Mouse (Mus musculus) fat pad, adult 2 months (tissue): ENCODE data around the gene Lamb1.
A peak's percentile ranks its signal among the peaks of the same experiment; 100 is the strongest.

Experiments used
- DNase-seq: peaks from one replicate; pipeline ENCODE4 v3.0.0-alpha.2; 2011; ENCODE audit warnings: low read depth, low spot score; ENCODE audit errors: extremely low read depth

The Lamb1 gene

DNA sequence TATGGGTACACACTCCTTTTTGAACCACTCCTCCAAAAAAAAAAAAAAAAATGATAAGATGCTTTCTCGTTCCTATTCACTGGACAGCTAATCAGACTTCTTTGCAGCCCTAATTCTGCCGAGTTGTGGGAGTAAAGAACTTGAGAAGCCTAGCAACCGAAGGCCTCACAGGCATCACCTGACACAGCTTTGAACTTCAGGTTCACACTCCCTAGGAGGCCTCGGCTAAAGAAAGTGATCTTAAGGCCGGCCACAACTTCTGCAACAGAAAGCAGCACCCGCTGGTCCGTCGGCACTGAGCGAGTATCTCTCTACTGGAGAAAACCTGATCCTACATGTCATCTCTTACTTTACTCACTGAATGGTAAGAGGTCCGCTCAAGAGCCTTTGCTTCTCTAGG lies 16.4 kb upstream of the Lamb1 start:
- no peak for DNase-seq

- DNase-seq: no peak
Observed at GRCm38 (mm10) chr12:31252259-31252658, 12.8 kb upstream of the Lamb1 start.

DNA sequence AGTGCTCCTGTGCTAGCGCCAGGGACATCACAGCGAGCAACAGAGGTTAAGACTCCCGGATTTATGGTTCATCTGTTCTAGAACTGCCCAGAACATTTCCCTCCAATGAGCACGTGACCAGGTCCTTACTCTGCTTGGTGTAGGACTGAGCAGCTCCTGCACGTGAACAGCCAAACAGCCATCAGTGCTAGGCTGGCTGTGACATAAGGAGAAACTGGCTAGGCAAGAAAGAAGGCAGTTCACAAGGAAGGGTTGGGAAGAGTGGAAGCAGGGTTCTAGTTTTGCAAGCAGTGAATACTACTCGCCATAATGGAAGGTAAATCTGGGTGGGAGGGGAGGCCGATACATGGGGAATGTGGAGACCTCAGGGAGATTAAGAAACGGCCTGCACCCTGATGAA lies 10.1 kb upstream of the Lamb1 start:
- no peak for DNase-seq

GRCm38 (mm10) chr12:31256121-31256903 lies 8.7 kb upstream of the Lamb1 start:
- DNase-seq: no peak

GRCm38 (mm10) chr12:31261882-31262281 lies 3.2 kb upstream of the Lamb1 start:
- DNase-seq: no peak

GRCm38 (mm10) chr12:31263921-31264320 lies 1.1 kb upstream of the Lamb1 start:
- no peak for DNase-seq

DNA sequence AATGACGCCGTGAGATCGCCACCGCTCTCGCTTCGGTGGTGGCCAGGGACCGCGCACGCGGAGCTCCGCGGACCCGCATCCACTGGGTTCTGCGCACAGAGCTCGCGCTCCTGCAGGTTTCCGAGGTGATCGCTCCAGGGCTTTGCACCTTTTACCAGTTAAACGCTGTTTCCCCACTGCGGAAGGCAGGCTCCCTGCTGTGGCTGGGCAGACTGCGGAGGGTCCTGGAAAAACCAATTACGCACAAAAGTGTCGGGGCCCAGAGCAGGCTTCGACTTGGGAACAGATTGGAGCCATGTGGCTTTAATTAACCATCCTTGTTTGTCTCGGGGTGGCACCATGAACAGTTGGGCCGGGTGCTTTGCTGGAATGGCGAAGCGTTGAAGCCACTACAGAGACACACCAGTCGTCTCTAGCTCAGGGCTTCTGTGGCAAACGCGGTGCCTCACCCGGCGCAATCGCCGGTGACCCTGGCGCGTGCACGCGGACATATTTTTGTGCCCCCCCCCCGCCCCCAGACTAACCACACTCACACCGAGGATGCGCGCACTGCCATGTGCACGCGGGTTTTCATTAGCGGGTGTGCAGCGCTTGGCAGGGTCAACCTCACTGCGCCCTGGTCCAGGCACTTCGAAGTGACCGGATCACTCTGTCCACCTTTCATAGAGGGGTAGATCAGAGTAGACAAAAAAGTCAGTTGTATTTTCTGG lies 843 bp downstream of the Lamb1 start:
- no peak for DNase-seq

- no peak for DNase-seq
Observed at GRCm38 (mm10) chr12:31266686-31267085, 1.7 kb downstream of the Lamb1 start.

DNA sequence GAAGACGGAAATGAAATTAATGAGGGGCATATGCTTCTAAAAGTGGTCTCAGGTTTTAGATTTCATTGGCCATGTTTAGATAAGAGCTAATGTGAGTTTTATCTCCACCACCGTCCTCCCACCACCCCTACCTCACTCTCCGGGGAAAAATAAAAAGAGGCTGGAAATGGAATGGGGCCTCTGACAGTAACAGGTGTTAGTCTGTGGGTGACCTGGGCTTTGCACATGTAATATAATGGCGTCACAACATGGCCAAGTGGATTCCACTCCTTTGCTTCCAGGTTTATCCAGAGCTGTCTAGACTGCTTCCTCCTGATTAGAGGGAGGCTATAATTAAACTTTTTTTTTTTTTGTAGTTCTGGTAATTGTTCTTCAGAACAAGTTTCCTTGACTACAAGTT lies 2.3 kb downstream of the Lamb1 start:
- DNase-seq: no peak

DNA sequence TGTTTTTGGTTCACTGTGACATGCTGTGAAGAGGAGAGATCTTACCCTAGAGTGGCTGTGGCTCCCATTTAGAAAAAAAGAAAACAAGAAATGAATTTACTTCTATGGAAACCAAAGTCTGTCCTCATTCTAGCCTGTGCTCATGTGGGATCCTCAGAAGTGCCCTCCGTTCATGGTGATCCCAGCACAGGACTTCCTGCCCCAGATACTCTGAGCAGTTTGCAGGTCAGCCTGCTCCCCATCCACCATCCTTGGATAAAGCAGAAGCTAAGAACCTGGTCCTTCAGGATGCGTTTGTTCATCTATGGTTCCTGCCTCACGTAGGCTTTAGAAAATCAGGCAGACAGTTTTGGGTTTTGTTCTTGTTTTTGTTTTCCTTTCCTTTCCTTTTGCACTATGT lies 3.3 kb downstream of the Lamb1 start:
- no peak for DNase-seq

- DNase-seq: no peak
Observed at GRCm38 (mm10) chr12:31269020-31269597, 4.1 kb downstream of the Lamb1 start.

GRCm38 (mm10) chr12:31270361-31270760 lies 5.3 kb downstream of the Lamb1 start:
- no peak for DNase-seq

DNA sequence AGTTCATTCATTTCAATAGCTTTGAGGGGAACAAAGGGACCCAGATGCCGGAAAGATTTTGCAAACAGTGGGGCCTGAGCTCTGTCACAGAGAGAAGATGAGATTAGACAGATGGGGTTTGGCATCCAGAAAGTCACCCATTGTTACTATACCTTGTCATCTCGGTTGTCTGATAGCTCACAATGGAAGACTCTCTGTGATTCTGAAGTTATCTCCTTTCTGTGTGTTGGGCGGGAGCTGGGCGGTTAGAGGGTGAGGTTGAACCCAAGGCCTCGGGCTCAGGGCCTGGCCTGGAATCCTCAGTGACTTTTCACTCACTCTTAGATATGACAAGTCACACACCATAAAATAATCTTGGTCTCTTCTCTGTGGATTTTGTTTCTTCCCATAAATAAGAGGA lies 5.7 kb downstream of the Lamb1 start:
- no peak for DNase-seq

DNA sequence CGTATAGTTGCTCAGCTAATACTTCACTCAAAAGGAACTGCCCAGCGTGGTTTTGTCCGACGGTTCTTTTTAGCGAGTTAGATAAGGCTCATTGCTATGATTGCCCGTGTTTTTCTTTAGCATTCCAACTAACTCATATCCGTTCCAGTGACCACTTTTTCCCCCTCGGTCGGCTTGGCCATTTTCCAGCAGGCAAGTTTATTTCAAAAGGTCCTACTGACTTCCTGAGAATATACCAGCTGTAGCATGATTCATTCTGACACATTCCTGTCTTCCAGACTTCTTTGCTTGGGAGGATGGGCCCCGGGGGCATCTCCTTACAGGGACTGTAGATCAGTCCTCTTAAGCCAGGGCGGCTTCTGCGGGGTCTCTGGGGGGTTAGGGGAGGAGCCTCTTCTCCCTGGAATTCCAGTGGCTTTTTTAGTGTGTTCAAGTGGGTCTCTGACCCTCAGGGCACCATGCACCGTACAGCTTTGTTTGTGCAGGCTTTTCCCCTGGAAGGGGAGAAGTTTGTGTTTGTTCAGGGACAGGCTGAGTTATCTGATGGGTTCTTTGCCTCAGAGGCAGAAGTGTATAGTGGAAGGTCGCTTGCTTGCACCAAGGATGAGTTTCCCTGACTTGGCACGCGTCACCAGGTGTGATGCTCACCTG lies 6.5 kb downstream of the Lamb1 start:
- no peak for DNase-seq

GRCm38 (mm10) chr12:31272012-31272735 lies 7.1 kb downstream of the Lamb1 start:
- no peak for DNase-seq

DNA sequence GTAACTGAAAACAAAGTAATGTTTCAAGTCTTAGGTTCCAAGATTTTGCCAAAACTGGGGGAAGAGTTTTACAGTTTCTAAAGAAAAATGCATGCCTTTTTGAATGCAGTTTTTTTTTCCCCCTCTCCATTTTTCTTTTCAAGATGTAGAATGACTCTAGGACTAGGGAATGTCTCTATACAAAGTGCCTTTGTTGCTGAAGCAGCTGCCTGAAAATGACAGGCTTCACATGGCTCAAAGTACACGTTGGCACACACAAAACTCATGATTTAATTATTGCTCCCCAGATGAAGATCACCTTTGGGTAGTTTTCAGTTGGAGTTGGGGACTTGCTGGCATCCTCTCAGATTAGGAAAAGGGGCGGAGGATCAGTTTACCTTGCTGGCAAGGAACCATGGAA lies 7.8 kb downstream of the Lamb1 start:
- no peak for DNase-seq

GRCm38 (mm10) chr12:31273646-31274045 lies 8.6 kb downstream of the Lamb1 start:
- no peak for DNase-seq

DNA sequence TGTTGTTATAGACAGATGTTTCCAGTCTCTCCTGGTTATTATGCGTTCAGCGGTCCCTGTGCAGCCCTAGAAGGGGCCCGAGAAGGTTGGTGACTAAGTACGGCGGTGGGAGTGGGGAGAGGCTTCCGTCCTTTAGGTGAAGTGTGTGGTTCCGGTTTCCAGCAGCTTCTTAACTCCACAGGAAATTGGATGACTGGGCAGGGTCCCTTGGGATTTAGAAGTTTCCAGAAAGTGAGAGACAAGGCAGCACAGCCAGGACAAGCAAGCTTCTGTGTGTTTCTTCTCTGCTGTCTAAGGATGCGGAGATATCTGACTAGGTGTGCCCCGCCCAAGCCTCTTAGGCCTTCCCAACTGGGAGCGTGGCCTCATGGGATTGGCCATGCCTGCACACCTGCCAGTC lies 10.4 kb downstream of the Lamb1 start:
- DNase-seq: no peak

DNA sequence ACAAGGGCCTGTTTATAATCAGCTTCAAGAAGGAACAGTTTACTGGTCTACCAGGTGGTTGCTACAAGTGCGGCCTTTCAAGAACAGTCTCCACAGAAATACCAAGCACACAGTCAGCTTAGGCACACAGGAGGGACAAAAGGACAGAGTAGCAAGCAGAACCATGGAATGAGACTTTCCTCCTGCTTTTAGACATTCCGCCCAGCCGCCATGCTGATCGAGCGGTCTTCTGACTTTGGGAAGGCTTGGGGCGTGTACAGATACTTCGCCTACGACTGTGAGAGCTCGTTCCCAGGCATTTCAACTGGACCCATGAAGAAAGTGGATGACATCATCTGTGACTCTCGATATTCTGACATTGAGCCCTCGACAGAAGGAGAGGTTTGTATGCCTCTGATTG lies 13.2 kb downstream of the Lamb1 start:
- no peak for DNase-seq

GRCm38 (mm10) chr12:31280318-31280717 lies 15.3 kb downstream of the Lamb1 start:
- DNase-seq: peak; percentile 85

DNA sequence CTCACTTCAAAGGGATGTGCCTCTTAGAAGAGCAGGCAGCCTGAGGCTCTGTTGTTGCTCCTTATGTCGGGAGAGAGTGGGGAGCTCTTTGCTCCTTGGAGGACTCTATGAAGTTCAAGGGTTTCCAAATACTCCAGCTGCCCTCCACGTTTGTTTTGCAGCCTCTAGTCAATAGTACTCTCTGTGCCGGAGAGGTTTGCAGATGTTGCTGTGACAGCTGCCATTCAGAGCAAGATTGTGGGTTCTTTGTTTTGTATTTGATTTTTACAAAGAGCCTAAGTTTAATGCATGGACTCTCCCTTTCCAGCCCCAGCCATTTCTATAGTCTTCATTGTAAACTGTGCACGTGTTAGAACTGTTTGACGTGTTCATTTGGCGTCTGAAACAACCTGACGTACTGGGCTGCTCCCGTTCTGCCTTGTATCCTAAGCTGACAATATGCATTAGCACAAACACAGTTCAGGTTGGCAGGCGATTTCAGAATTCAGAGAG lies 16.1 kb downstream of the Lamb1 start:
- DNase-seq: no peak
